Mouse (Mus musculus): ENCODE measurements at regions not wholly inside any gene's neighbourhood (a gene's known extent, or its start where the extent isn't known, plus 50 kb on each side); places are given as distances from the start of the nearest gene placed in this dataset.

- TF ChIP-seq ZC3H11A (IDR thresholded peaks at IDR 0.05; ENCODE audit: borderline replicate concordance, low read depth, low read length), result peak; percentile 28; the same call in 1 of the 2 replicates
- no peak for TF ChIP-seq ZNF384 (IDR thresholded peaks at IDR 0.05; ENCODE audit: low read depth, low read length)
- no peak for TF ChIP-seq CHD2 (IDR thresholded peaks at IDR 0.05; ENCODE audit: low read depth, low read length)
- no peak for TF ChIP-seq HCFC1 (IDR thresholded peaks at IDR 0.05; ENCODE audit: borderline replicate concordance, insufficient read depth, low read length)
- no peak for TF ChIP-seq MAFK (IDR thresholded peaks at IDR 0.05; ENCODE audit: insufficient read depth, low read depth, low read length)
Measured at GRCm38 (mm10) chr6:24037919-24038318, 68.1 kb upstream of the Tas2r118 start.
